Mouse (Mus musculus) liver, embryonic 15.5 days (tissue): ENCODE measurements around the gene Smim20. TPM values are rescaled to one million over a fixed set of nuclear protein-coding genes. Genes with fewer than 3 reads are reported as not detected.

Source experiments
- ATAC-seq: fragments of 200-750 bp; cut with Nextera tagmentation; 2 replicates; pipeline ENCODE4 v1.8.0; 2017; ENCODE audit warnings: moderate number of reproducible peaks, mild to moderate bottlenecking, moderate library complexity; ENCODE audit not compliant: insufficient read depth
- H3K27ac ChIP-seq: fragments of 300-500 bp; sonication (generic); replicated peaks from 2 replicates; pipeline ENCODE4 v1.5.1; 2015; ENCODE audit warnings: mild to moderate bottlenecking, inconsistent platforms
- H3K27me3 ChIP-seq: fragments of 300-500 bp; sonication (generic); 2 replicates; pipeline ENCODE4 v1.6.1; 2015; ENCODE audit warnings: mild to moderate bottlenecking, inconsistent platforms
- H3K36me3 ChIP-seq: fragments of 300-500 bp; sonication (generic); replicated peaks from 2 replicates; pipeline ENCODE4 v1.6.1; 2015; ENCODE audit warnings: moderate library complexity, mild to moderate bottlenecking, inconsistent platforms
- H3K4me1 ChIP-seq: fragments of 300-500 bp; sonication (generic); replicated peaks from 2 replicates; pipeline ENCODE4 v1.6.1; 2015; ENCODE audit warnings: inconsistent platforms
- H3K4me2 ChIP-seq: fragments of 300-500 bp; sonication (generic); 2 replicates; pipeline ENCODE4 v1.6.1; 2015; ENCODE audit warnings: moderate library complexity, mild to moderate bottlenecking, inconsistent platforms
- H3K4me3 ChIP-seq: fragments of 300-500 bp; sonication (generic); replicated peaks from 2 replicates; pipeline ENCODE4 v1.5.1; 2015; ENCODE audit warnings: mild to moderate bottlenecking, inconsistent platforms
- H3K9ac ChIP-seq: fragments of 300-500 bp; sonication (generic); 2 replicates; pipeline ENCODE4 v1.6.1; 2015; ENCODE audit warnings: moderate library complexity, mild to moderate bottlenecking, inconsistent platforms
- H3K9me3 ChIP-seq: fragments of 300-500 bp; sonication (generic); replicated peaks from 2 replicates; pipeline ENCODE4 v1.6.1; 2016; ENCODE audit warnings: inconsistent platforms
- WGBS: fragments of 180-500 bp; shearing (Covaris S2); methylation state at CpG from one replicate; pipeline ENCODE4 v1.1.7; 2015; ENCODE audit warnings: mixed read lengths; ENCODE audit not compliant: insufficient replicate concordance; 5-methylcytosine and 5-hydroxymethylcytosine counted together
- polyA plus RNA-seq: library from polyadenylated mRNA; unstranded; fragments of >200 nt; fragmentation: Nextera tagmentation; extraction: Ambion mirVana; gene quantifications from 2 replicates; pipeline ENCODE4 v1.2.1, GENCODE M21; 2015

Gene Smim20
- polyA plus RNA-seq, 1 experiment from 2014 or later, result 28.5 TPM

- Histone ChIP-seq H3K9me3 (no peaks in the 10 kb centered on the region), H3K4me2 (no peak overlapping the region), H3K36me3 (no peaks in the 10 kb centered on the region), H3K4me1 (no peaks in the 10 kb centered on the region), H3K9ac (no peak overlapping the region), H3K27ac (no peak overlapping the region), H3K27me3 (no peaks in the 10 kb centered on the region), H3K4me3 (no peak overlapping the region)
- 52% methylated on average over 5 of the region's 5 CpGs for WGBS
- no peak for ATAC-seq
Measured at GRCm38 (mm10) chr5:53326491-53326890, 59.6 kb downstream of the Smim20 start.

Other genes starting within 250 kb of the Smim20 start
- gene Slc34a2, start 229.0 kb upstream of the Smim20 start, polyA plus RNA-seq, result 0.03 TPM in 1 of 2 replicates, not detected in the other
- gene Sel1l3, start 53.2 kb upstream of the Smim20 start, polyA plus RNA-seq, result 0.09 and 0.12 TPM in 2 replicates
- 6.3 and 7.1 TPM in 2 replicates for gene Rbpj, start 199.1 kb downstream of the Smim20 start, polyA plus RNA-seq